Mouse (Mus musculus): ENCODE results near the gene Atp8b3. TPM values are rescaled to one million over a fixed set of nuclear protein-coding genes. Genes with fewer than 3 reads are reported as not detected.

Atp8b3 gene
- polyA plus RNA-seq, 1 experiment from 2014 or later: 1.1 TPM

DNA sequence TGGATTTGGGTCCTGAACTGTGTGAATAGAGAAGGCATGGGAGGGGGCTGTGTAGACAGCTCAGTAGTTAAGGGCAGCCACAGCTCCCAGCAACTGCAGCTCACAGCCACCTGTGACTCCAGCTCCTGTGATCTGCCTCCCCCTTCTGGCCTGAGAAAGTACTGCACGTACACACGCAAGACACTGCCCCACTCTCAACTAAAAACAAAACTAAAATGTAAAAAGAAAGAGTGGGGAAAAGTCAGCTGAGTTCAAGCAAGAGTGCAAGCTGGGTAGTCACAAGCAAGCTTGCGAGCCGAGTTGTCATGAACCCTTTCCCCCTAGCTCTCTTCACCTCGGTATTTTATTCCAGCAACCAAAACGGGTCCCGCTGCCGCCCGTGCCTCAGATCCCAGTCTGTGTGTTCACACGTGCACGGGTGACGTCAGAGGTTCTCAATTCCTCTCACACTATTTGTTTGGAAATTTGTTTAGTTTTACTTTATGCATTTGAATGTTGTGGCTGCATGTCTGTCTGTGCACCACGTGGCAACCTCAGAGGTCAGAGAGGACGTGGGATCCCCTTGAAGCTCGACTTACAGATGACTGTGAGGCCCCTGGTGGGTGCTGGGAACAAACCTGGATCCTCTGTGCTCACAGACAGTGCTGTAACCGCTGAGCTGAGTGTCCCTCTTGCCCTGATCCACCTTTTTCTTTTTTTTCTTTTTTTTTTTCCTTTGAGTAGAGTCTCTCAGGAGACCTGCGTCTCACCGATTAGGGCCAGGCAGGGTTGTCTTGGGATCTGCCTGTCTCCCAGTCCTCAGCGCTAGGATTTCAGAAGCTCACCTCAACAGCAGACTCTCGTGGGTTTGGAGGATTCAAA is 29.3 kb downstream of the Atp8b3 start:
- 12% methylated on average over 20 of the region's 20 CpGs for WGBS
- peak overlapping the region; percentile 44 for H3K4me2 ChIP-seq (replicated peaks)
- no peak overlapping the region for H3K27ac ChIP-seq
- H3K4me1 ChIP-seq (replicated peaks; ENCODE audit: control insufficient read depth, insufficient read depth, low read length): peaks cover 5% of the 10 kb centered on the region; the same call in 1 of the 2 replicates
- H3K4me3 ChIP-seq (replicated peaks; ENCODE audit: low read length): peak overlapping the region; percentile 16; the same call in 1 of the 2 replicates
- ATAC-seq (ENCODE audit: low FRiP score): no peak; the same call in 1 of the 2 replicates
- no peak overlapping the region for H3K9ac ChIP-seq
- peak; percentile 83 for DNase-seq (ENCODE audit: low spot score)
- H3K27me3 ChIP-seq (ENCODE audit: control insufficient read depth, insufficient read depth, low read length): peaks cover 44% of the 10 kb centered on the region
- H3K36me3 ChIP-seq (replicated peaks; ENCODE audit: control insufficient read depth, insufficient read depth): no peaks in the 10 kb centered on the region
- H3K9me3 ChIP-seq (ENCODE audit: control insufficient read depth, low read length): no peaks in the 10 kb centered on the region

- Histone ChIP-seq H3K9me3 (ENCODE audit: control insufficient read depth, low read length) (no peaks in the 10 kb centered on the region), H3K4me2 (replicated peaks) (no peak overlapping the region), H3K4me3 (replicated peaks; ENCODE audit: low read length) (no peak overlapping the region), H3K9ac (no peak overlapping the region), H3K36me3 (replicated peaks; ENCODE audit: control insufficient read depth, insufficient read depth) (no peaks in the 10 kb centered on the region), H3K27me3 (ENCODE audit: control insufficient read depth, insufficient read depth, low read length) (peaks cover 61% of the 10 kb centered on the region), H3K27ac (no peak overlapping the region), H3K4me1 (replicated peaks; ENCODE audit: control insufficient read depth, insufficient read depth, low read length) (no peaks in the 10 kb centered on the region)
- no peak for ATAC-seq (ENCODE audit: low FRiP score)
- DNase-seq (ENCODE audit: low spot score): peak; percentile 80
- under 1% methylated on average over 11 of the region's 11 CpGs for WGBS
These were observed 32.7 kb downstream of the Atp8b3 start for GRCm38 (mm10) chr10:80506222-80506621.

DNA sequence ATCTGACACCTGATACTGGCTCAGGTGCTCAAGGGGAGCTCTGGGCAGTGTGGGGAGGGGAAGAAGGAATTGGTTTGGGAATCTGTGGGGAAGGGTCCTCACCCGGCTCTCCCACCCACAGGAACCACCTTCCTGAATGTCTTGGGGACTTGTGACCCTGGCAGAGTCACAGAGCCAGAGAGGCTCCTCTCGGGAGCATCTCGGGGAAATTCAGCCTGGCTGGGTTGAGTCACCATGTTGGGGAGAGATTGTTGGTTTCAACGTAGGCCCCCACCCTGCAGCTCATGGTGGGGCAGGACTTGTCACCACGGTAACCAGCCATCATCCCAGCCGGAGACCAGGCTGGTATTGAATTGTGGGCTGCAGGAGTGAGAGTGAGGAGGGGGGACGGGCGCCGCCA is 34.2 kb downstream of the Atp8b3 start:
- DNase-seq (ENCODE audit: low spot score) (no peak), ATAC-seq (ENCODE audit: low FRiP score) (no peak)
- Histone ChIP-seq H3K27ac (no peak overlapping the region), H3K4me2 (replicated peaks) (no peak overlapping the region), H3K4me3 (replicated peaks; ENCODE audit: low read length) (no peak overlapping the region), H3K27me3 (ENCODE audit: control insufficient read depth, insufficient read depth, low read length) (peaks cover 76% of the 10 kb centered on the region), H3K9me3 (ENCODE audit: control insufficient read depth, low read length) (no peaks in the 10 kb centered on the region), H3K36me3 (replicated peaks; ENCODE audit: control insufficient read depth, insufficient read depth) (no peaks in the 10 kb centered on the region), H3K9ac (no peak overlapping the region), H3K4me1 (replicated peaks; ENCODE audit: control insufficient read depth, insufficient read depth, low read length) (no peaks in the 10 kb centered on the region)
- 2% methylated on average over 9 of the region's 9 CpGs for WGBS

GRCm38 (mm10) chr10:80503599-80504220 is 35.2 kb downstream of the Atp8b3 start:
- Histone ChIP-seq H3K4me2 (replicated peaks) (no peak overlapping the region), H3K36me3 (replicated peaks; ENCODE audit: control insufficient read depth, insufficient read depth) (no peaks in the 10 kb centered on the region), H3K9me3 (ENCODE audit: control insufficient read depth, low read length) (no peaks in the 10 kb centered on the region), H3K9ac (no peak overlapping the region), H3K4me3 (replicated peaks; ENCODE audit: low read length) (no peak overlapping the region), H3K27ac (no peak overlapping the region), H3K27me3 (ENCODE audit: control insufficient read depth, insufficient read depth, low read length) (peaks cover 77% of the 10 kb centered on the region), H3K4me1 (replicated peaks; ENCODE audit: control insufficient read depth, insufficient read depth, low read length) (no peaks in the 10 kb centered on the region)
- ATAC-seq (ENCODE audit: low FRiP score) (no peak), DNase-seq (ENCODE audit: low spot score) (no peak)
- WGBS: under 1% methylated on average over 27 of the region's 27 CpGs

DNA sequence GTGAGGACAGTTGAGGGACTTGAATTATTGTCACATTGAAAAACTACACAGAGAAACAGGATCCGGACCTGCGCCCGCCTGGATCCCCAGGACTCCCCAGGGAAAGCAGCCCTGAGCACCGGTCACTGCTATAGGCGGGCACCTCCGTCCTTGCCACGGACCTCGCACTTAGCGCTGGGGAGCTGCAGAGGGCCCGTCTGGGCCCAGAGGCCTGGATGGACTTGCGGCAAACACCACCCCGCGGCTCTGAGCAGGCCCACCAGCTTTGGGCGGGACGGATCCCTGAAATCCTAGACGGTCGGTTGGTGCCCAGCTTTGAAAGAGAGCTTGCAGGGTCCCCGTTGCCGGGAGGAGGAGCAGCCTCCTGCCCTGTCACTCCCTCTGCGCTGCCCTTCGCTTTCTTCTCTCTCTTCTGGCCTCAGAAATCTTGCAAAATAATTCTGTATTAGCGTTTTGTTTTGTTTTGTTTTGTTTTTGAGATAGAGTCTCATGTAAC is 36.1 kb downstream of the Atp8b3 start:
- no peaks in the 10 kb centered on the region for H3K4me1 ChIP-seq (replicated peaks; ENCODE audit: control insufficient read depth, insufficient read depth, low read length)
- WGBS: 1% methylated on average over 22 of the region's 22 CpGs
- H3K36me3 ChIP-seq (replicated peaks; ENCODE audit: control insufficient read depth, insufficient read depth): no peaks in the 10 kb centered on the region
- no peaks in the 10 kb centered on the region for H3K9me3 ChIP-seq (ENCODE audit: control insufficient read depth, low read length)
- DNase-seq (ENCODE audit: low spot score) (no peak), ATAC-seq (ENCODE audit: low FRiP score) (no peak)
- no peak overlapping the region for H3K4me2 ChIP-seq (replicated peaks)
- H3K27me3 ChIP-seq (ENCODE audit: control insufficient read depth, insufficient read depth, low read length): peaks cover 84% of the 10 kb centered on the region
- no peak overlapping the region for H3K9ac ChIP-seq
- H3K27ac ChIP-seq: no peak overlapping the region
- no peak overlapping the region for H3K4me3 ChIP-seq (replicated peaks; ENCODE audit: low read length)

- ATAC-seq (ENCODE audit: low FRiP score): no peak
- under 1% methylated on average over 7 of the region's 7 CpGs for WGBS
- no peak overlapping the region for H3K9ac ChIP-seq
These were observed 36.6 kb downstream of the Atp8b3 start for GRCm38 (mm10) chr10:80502291-80502690.

DNA sequence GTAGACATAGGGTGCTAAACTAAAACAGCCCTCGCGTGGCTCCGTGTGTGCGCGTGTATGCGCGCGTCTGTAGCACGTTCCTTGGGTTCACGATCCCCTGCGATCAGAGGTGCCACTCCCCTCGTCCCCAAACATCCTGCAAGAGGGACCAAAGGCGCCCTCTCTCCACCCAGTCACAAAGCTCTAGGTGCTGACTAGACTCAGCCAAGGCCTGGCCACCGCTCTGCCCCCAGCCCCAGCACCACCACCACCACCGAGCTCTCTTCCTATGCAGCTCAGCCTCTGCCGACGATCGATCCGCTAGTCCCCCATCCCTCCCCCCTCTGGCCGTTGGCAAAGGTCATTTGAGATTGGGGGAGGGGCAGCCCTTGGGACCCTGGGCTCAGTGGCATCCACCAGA is 42.5 kb downstream of the Atp8b3 start:
- no peaks in the 10 kb centered on the region for H3K9me3 ChIP-seq (ENCODE audit: control insufficient read depth, low read length)
- H3K9ac ChIP-seq: peak overlapping the region; percentile 51; the same call in 1 of the 2 replicates
- WGBS: under 1% methylated on average over 20 of the region's 20 CpGs
- peak overlapping the region; percentile 60 for H3K4me2 ChIP-seq (replicated peaks)
- peaks cover 97% of the 10 kb centered on the region for H3K27me3 ChIP-seq (ENCODE audit: control insufficient read depth, insufficient read depth, low read length)
- DNase-seq (ENCODE audit: low spot score): no peak
- 0 out of 2 replicates have a peak overlapping the region, but pooled peaks have one; percentile 27 for H3K27ac ChIP-seq
- ATAC-seq (ENCODE audit: low FRiP score): no peak
- peak overlapping the region; percentile 39 for H3K4me3 ChIP-seq (replicated peaks; ENCODE audit: low read length)
- H3K4me1 ChIP-seq (replicated peaks; ENCODE audit: control insufficient read depth, insufficient read depth, low read length): peaks cover 12% of the 10 kb centered on the region; the same call in 1 of the 2 replicates
- H3K36me3 ChIP-seq (replicated peaks; ENCODE audit: control insufficient read depth, insufficient read depth): no peaks in the 10 kb centered on the region

More at GRCm38 (mm10) chr10:80502291-80502690, 36.6 kb downstream of the Atp8b3 start:
- Histone ChIP-seq H3K4me2 (replicated peaks) (no peak overlapping the region), H3K27me3 (ENCODE audit: control insufficient read depth, insufficient read depth, low read length) (peaks cover 86% of the 10 kb centered on the region), H3K27ac (no peak overlapping the region), H3K4me1 (replicated peaks; ENCODE audit: control insufficient read depth, insufficient read depth, low read length) (no peaks in the 10 kb centered on the region), H3K4me3 (replicated peaks; ENCODE audit: low read length) (no peak overlapping the region), H3K36me3 (replicated peaks; ENCODE audit: control insufficient read depth, insufficient read depth) (no peaks in the 10 kb centered on the region), H3K9me3 (ENCODE audit: control insufficient read depth, low read length) (no peaks in the 10 kb centered on the region)
- DNase-seq (ENCODE audit: low spot score): no peak

- DNase-seq (ENCODE audit: low spot score) (no peak), ATAC-seq (ENCODE audit: low FRiP score) (no peak)
- peak overlapping the region; percentile 0; the same call in 1 of the 2 replicates for H3K27ac ChIP-seq
- peaks cover 96% of the 10 kb centered on the region for H3K27me3 ChIP-seq (ENCODE audit: control insufficient read depth, insufficient read depth, low read length)
- peak overlapping the region; percentile 51; the same call in 1 of the 2 replicates for H3K9ac ChIP-seq
- H3K4me3 ChIP-seq (replicated peaks; ENCODE audit: low read length): peak overlapping the region; percentile 39
- peaks cover 12% of the 10 kb centered on the region; the same call in 1 of the 2 replicates for H3K4me1 ChIP-seq (replicated peaks; ENCODE audit: control insufficient read depth, insufficient read depth, low read length)
- no peaks in the 10 kb centered on the region for H3K9me3 ChIP-seq (ENCODE audit: control insufficient read depth, low read length)
- no peaks in the 10 kb centered on the region for H3K36me3 ChIP-seq (replicated peaks; ENCODE audit: control insufficient read depth, insufficient read depth)
- H3K4me2 ChIP-seq (replicated peaks): peak overlapping the region; percentile 60
- under 1% methylated on average over 23 of the region's 35 CpGs for WGBS
These were observed 43.0 kb downstream of the Atp8b3 start for GRCm38 (mm10) chr10:80495901-80496300.

GRCm38 (mm10) chr10:80494732-80495131 is 44.2 kb downstream of the Atp8b3 start, which contains the start of gene Onecut3:
Gene Onecut3 (plus strand): TSS chr10:80494835.
- peak; percentile 45 for DNase-seq (ENCODE audit: low spot score)
- WGBS: under 1% methylated on average over 28 of the region's 42 CpGs
- no peaks in the 10 kb centered on the region for H3K36me3 ChIP-seq (replicated peaks; ENCODE audit: control insufficient read depth, insufficient read depth)

More at GRCm38 (mm10) chr10:80494732-80495131, 44.2 kb downstream of the Atp8b3 start, which contains the start of gene Onecut3:
- peaks cover 96% of the 10 kb centered on the region for H3K27me3 ChIP-seq (ENCODE audit: control insufficient read depth, insufficient read depth, low read length)
- peak within 1 kb of the TSS; percentile 60 for H3K4me2 ChIP-seq (replicated peaks)
- H3K9me3 ChIP-seq (ENCODE audit: control insufficient read depth, low read length): no peaks in the 10 kb centered on the region
- peaks cover 12% of the 10 kb centered on the region; the same call in 1 of the 2 replicates for H3K4me1 ChIP-seq (replicated peaks; ENCODE audit: control insufficient read depth, insufficient read depth, low read length)
- H3K4me3 ChIP-seq (replicated peaks; ENCODE audit: low read length): peak within 1 kb of the TSS; percentile 39
- H3K27ac ChIP-seq: peak within 1 kb of the TSS; percentile 0; the same call in 1 of the 2 replicates
- H3K9ac ChIP-seq: peak within 1 kb of the TSS; percentile 51
- peak; percentile 25; the same call in 1 of the 2 replicates for ATAC-seq (ENCODE audit: low FRiP score)
